Mouse (Mus musculus) erythroid progenitor cell, adult 5-6 weeks (primary cell): ENCODE results near the gene Magohb. TPM values are rescaled to one million over a fixed set of nuclear protein-coding genes. Genes with fewer than 3 reads are reported as not detected.
"Not testable (repeated sequence)": the region's sequence is repeated elsewhere in the genome, so short reads cannot be mapped to it uniquely, and the experiment has no call there.

Experiments used
- ATAC-seq: replicated peaks from 2 replicates; pipeline ENCODE4 v1.8.0; 2016; ENCODE audit warnings: moderate number of reproducible peaks, mild to moderate bottlenecking, moderate TSS enrichment, inconsistent platforms; ENCODE audit not compliant: poor library complexity, low FRiP score, severe bottlenecking
- total RNA-seq, 2 experiments: library from RNA; stranded (forward) in 1 of 2; stranded (reverse) in 1 of 2; fragments of 150-400 nt in 1 of 2; fragments of 186-747, 209-891 nt in 1 of 2; gene quantifications; 2 replicates each; pipeline versions ENCODE4 v1.2.3 to v1.2.4; 2015 to 2017; ENCODE audit warnings: low replicate concordance in 2 of 2

Magohb gene
- total RNA-seq (2015; ENCODE audit: low replicate concordance) (10.5 and 13.0 TPM in 2 replicates), total RNA-seq (2017; ENCODE audit: low replicate concordance) (4.1 and 11.6 TPM in 2 replicates)

GRCm38 (mm10) chr6:131292991-131293788 is at the start of gene Magohb:
Gene Magohb, minus strand, starts transcription at chr6:131293244.
- ATAC-seq = peak; percentile 84

GRCm38 (mm10) chr6:131340082-131340481 is 47.0 kb upstream of the Magohb start:
- no peak for ATAC-seq

DNA sequence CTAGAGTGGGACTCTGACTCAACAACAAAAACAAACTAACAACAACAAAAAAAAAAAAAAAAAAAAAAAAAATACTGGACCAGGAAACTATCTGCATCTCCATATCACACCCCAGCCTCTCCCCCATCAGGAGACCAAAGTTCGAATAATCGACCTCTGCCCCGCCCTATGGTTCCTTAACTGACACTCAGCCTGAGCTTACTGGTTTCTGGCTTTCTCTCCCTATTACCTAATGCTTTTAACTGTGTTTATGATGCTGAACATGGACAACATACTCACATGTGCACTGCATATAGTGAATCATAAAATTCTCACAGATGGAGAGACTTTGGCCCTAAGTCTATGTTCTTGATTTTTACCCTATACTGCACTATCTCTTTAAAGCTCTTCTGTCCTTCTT is 46.3 kb upstream of the Magohb start:
- no peak for ATAC-seq

DNA sequence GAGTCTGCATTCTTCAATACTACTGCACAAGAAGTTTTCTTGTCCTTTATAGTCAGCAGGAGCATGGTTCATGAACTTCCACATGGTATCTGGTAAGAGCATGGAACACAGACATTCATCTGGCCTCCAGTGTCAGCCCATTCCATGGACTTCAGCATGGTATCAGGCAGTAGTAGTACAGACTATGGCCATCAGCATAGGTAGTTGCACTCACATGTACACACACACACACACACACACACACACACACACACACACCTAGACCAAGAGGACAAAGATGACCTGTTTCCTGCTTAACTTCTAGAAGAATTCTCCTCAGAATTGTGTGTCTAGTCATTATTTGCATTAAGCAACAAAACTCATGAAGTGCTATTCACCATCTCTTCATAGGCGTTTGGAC is 45.7 kb upstream of the Magohb start:
- no peak for ATAC-seq

GRCm38 (mm10) chr6:131327076-131327475 is 34.0 kb upstream of the Magohb start:
- no peak for ATAC-seq

GRCm38 (mm10) chr6:131321854-131322639 is 29.0 kb upstream of the Magohb start:
- no peak for ATAC-seq

- 0 out of 2 replicates have a peak, but pooled peaks have one; percentile 14 for ATAC-seq
Measured at GRCm38 (mm10) chr6:131316155-131317101, 23.4 kb upstream of the Magohb start.

DNA sequence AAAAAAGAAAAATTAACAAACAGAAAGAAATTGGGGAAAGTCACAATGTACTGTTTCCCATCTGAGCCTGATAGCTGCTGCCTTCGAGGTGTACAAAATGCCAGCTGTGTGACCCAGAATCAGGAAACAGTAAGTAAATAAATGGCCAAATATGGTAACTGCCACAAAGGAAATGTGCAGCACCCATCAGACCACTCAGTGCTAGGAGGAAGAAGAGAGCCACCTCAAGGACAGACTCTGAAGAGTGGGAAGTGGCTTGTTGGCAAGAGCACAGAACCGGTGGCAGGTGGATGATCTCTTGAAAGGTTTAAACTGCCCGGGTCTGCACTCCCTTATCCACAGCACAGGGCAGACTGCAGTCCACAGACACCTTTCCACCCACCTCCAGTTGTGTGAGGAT is 15.0 kb upstream of the Magohb start:
- ATAC-seq = no peak

DNA sequence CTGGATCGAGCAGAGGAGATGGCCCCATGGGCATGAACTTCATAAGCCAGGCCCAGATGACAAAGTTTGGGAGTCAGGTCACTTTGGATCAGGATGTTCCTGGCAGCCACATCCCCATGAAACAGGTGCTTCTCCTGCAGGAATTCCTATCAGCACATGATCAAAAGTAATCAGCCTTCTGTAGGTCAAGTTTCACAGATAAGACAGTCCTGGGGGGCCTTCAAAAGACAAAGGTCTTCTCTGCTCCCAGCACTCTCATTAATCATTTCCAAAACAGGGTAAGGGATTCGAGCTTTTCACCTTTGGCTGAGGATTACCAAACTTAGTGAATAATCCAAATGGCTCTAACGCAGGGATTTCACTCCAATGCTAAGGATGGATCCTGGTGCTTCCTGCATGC is 11.7 kb upstream of the Magohb start:
- ATAC-seq = no peak; the same call in 1 of the 2 replicates

DNA sequence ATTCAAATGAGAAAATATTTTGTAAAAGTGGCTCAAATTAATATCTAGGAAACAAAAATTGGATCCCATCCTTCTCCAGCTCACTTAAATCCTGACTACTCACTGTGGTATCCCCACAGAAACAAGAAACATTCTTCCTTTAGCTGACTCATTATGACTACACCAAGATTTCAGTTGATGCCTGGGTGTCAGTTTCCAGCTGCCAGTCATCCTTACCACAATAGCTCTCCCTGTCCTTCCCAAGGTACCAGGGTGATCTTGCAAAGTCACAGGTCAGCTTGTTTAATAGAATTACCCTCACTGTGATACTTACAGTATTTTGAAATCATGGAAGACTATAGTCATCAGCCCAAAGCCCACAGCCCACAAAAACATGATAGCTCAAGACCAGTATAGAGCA is 5.5 kb upstream of the Magohb start:
- ATAC-seq = no peak

- no peak for ATAC-seq
Measured at GRCm38 (mm10) chr6:131294435-131295112, 1.5 kb upstream of the Magohb start.

GRCm38 (mm10) chr6:131293916-131294315 is 872 bp upstream of the Magohb start:
- ATAC-seq = no peak

DNA sequence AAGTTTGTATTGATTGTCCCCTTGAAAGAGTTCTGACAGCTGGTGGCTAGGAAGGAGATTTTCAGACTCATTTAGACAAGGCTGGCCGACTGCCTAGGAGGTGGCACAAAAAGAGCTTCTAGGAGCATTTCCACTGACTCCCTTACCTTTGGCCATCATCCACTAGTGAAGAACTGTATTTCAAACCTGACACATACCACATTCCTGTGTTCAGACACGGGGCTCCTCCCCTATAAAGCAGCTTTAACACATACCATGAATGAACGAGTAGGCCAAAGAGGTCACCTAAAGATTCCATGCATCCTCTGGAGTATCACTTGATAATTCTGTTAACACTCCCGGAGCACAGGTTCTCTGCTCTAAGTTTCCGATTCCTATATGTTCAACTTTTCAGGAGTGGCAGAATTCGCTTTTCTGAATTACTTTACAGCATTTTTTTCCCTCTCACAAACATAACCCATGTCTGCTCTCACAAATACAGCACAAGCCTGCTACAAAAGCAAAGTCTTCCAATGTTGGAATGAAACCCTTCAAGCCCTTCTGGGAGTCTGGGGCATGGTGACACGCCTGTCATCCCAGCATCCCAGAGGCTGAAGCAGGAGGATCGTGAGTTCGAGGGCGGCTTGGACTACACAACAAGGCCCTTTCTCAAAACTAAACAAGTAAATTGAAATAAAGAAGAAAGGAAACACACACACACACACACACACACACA is 611 bp downstream of the Magohb start:
- peak; percentile 55 for ATAC-seq

DNA sequence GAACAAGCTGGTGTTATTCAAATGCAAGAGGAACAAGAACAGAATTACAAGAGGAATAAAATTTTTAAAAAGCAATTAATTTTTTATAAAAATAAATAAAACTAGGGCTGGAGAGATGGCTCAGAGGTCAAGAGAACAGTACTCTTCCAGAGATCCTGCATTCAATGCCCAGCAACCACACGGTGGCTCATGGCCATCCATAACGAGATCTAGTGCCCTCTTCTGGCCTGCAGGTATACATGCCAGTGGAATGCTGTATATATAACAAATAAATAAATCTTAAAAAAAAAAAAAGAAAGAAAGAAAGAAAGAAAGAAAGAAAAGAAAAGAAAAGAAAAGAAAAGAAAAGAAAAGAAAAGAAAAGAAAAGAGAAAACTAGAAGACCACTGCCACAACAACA is 2.6 kb downstream of the Magohb start:
- no peak for ATAC-seq

DNA sequence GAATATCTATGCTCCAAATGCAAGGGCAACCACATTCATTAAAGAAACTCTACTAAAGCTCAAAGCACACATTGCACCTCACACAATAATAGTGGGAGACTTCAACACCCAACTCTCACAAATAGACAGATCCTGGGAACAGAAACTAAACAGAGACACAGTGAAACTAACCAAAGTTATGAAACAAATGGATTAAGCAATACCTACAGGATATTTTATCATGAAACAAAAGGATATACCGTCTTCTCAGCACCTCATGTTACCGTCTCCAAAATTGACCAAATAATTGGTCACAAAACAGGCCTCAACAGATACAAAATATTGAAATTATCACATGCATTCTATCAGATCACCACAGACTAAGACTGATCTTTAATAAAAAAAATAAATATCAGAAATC is 14.9 kb downstream of the Magohb start:
- not testable (repeated sequence) for ATAC-seq

- ATAC-seq = peak; percentile 59
Measured at GRCm38 (mm10) chr6:131276659-131277058, 16.4 kb downstream of the Magohb start.

DNA sequence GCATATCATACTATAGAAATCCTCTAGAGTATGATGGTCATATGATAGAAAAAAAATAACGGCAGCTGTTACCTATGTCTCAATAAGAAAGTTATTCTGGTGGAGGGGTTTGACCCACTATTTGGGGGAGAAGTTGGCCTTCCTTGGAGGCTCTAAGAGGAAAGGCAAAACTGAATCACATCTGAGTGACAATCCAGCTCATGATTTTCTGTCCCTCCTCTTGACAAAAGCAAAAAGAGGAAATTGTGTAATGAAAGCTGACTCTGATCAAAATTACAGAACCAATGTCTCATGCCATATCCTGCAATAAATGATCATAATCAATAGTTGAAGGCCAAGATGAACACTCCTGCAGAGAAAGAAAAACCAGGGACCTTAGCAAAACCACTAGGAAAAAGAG is 20.7 kb downstream of the Magohb start:
- ATAC-seq = no peak

- no peak for ATAC-seq
Measured at GRCm38 (mm10) chr6:131270312-131270711, 22.7 kb downstream of the Magohb start.

DNA sequence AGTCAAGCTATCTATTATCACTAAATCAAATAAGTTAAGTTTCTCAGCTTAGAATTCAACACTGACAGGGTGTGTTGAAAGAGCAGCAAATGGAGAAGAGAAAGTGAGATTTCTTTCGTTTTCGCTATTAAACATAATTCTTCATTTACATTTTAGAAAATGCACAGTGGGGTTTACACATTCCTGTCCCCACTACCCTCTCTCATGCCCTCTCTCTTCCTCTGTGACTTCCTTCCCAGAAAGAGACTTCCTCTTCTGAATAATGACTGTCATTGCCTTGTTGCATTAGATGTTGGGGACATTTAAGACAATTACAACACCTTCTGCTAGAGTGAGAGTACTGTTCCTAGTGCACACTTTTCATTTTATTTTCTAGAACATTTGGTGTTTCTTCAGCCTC is 23.4 kb downstream of the Magohb start:
- no peak for ATAC-seq
